9 mouse cellular contexts compared by ENCODE assay signal in genomic region chr1:185187135-185187785, GRCm38 (mm10). TPM values are rescaled to one million over a fixed set of nuclear protein-coding genes. Genes with fewer than 3 reads are reported as not detected.
DNase-seq lines count a peak whose midpoint lies in the region; ATAC-seq and TF ChIP-seq lines count a peak whose summit lies in the region.
"Had no signal": no experiment of that assay in that cellular context is flagged by ENCODE, and none has a peak within 500 bp of the region (broad histone marks: within the 10 kb centered on the region; RNA-seq: fewer than 3 reads in every experiment).

No protein-coding gene starts in this region.

- dilution Hi-C loops in CH12.LX (cut with MboI; ENCODE audit: extremely low pct_ligation_motif_present, extremely low pct_unique_long_range_greater_than_20kb, low sequenced_read_pairs) = no loop called here

- 62% methylated on average over 13 of the region's 13 CpGs for WGBS in heart, postnatal 0 days
- WGBS in hindbrain, embryonic 16.5 days = 67% methylated on average over 13 of the region's 13 CpGs
- WGBS in midbrain, embryonic 14.5 days = 67% methylated on average over 13 of the region's 13 CpGs

- peak; percentile 47 for TF ChIP-seq RAD21 in CH12.LX (IDR thresholded peaks at IDR 0.05; ENCODE audit: low read depth, low read length)

- no peaks in the 10 kb centered on the region for H3K9me3 ChIP-seq in heart, postnatal 0 days (replicated peaks; ENCODE audit: control insufficient read depth, low read length)
- no peaks in the 10 kb centered on the region for H3K9me3 ChIP-seq in CH12.LX (replicated peaks; ENCODE audit: low read length)
- H3K9me3 ChIP-seq in hindbrain, embryonic 16.5 days (ENCODE audit: control insufficient read depth, low read length) = no peaks in the 10 kb centered on the region
- H3K9me3 ChIP-seq in midbrain, embryonic 14.5 days (ENCODE audit: control insufficient read depth, low read length) = no peaks in the 10 kb centered on the region
- H3K9me3 ChIP-seq: neural tube, embryonic 12.5 days had no signal

- no peaks in the 10 kb centered on the region for H3K4me1 ChIP-seq in heart, postnatal 0 days (ENCODE audit: control insufficient read depth, insufficient read depth)
- peaks cover 0 to 2% of the 10 kb centered on the region in 2 experiments; a peak in 1 of 4 replicates for H3K4me1 ChIP-seq in CH12.LX (ENCODE audit: control insufficient read depth in 1 of 2, insufficient read depth in 2 of 2)
- peaks cover 8% of the 10 kb centered on the region for H3K4me1 ChIP-seq in hindbrain, embryonic 16.5 days (ENCODE audit: control insufficient read depth, insufficient read depth, low read depth, low read length)
- H3K4me1 ChIP-seq in midbrain, embryonic 14.5 days (ENCODE audit: control insufficient read depth, insufficient read depth, low read length) = 0 out of 2 replicates have a peak, but pooled peaks cover 3% of the 10 kb centered on the region
- H3K4me1 ChIP-seq: neural tube, embryonic 12.5 days had no signal

- no peaks in the 10 kb centered on the region for H3K79me2 ChIP-seq in CH12.LX (replicated peaks; ENCODE audit: control insufficient read depth, extremely low read depth, insufficient read depth, poor library complexity, severe bottlenecking)

- in situ Hi-C loops in CH12.LX (cut with MboI; ENCODE audit: low pct_ligation_motif_present, low pct_unique_long_range_greater_than_20kb, low sequenced_read_pairs) = loop anchor here (25.0 kb wide), 1 partner anchor 350 kb away; the partner anchor contains the start of gene Marc2

- H3K9ac ChIP-seq in heart, postnatal 0 days (replicated peaks; ENCODE audit: low read depth, low read length) = no peak overlapping the region
- no peak overlapping the region for H3K9ac ChIP-seq in CH12.LX (ENCODE audit: insufficient read depth, low read depth)
- H3K9ac ChIP-seq in hindbrain, embryonic 16.5 days (ENCODE audit: low read depth, low read length) = no peak overlapping the region
- H3K9ac ChIP-seq in midbrain, embryonic 14.5 days (replicated peaks; ENCODE audit: low read length) = no peak overlapping the region
- H3K9ac ChIP-seq: neural tube, embryonic 12.5 days had no signal

- no peak overlapping the region for H3K27ac ChIP-seq in heart, postnatal 0 days (ENCODE audit: low read depth)
- H3K27ac ChIP-seq in CH12.LX (ENCODE audit: insufficient read depth, low read depth) = no peak overlapping the region
- no peak overlapping the region for H3K27ac ChIP-seq in hindbrain, embryonic 16.5 days (ENCODE audit: low read depth, low read length)
- H3K27ac ChIP-seq in midbrain, embryonic 14.5 days (replicated peaks; ENCODE audit: low read depth, low read length) = no peak overlapping the region
- H3K27ac ChIP-seq: neural tube, embryonic 12.5 days had no signal

- H3K4me2 ChIP-seq in heart, postnatal 0 days (ENCODE audit: low read depth, low read length) = no peak overlapping the region
- H3K4me2 ChIP-seq in CH12.LX (ENCODE audit: insufficient read depth, low read depth, poor library complexity, severe bottlenecking) = no peak overlapping the region
- H3K4me2 ChIP-seq in hindbrain, embryonic 16.5 days (ENCODE audit: low read length) = no peak overlapping the region
- no peak overlapping the region for H3K4me2 ChIP-seq in midbrain, embryonic 14.5 days (ENCODE audit: low read length)
- H3K4me2 ChIP-seq: neural tube, embryonic 12.5 days had no signal

- intact Hi-C loops in heart, postnatal 36 days (cut with DNase I) = loop anchor here (10.0 kb wide), 1 partner anchor 152 kb away; no protein-coding TSS in a partner anchor
- intact Hi-C loops in gastrocnemius, postnatal 36 days (cut with DNase I) = no loop called here

- TF ChIP-seq CTCF in heart, postnatal 0 days (IDR thresholded peaks at IDR 0.05; ENCODE audit: low read depth) = peak; percentile 80
- peak; percentile 25 to 63; a peak in 2 of 4 replicates for TF ChIP-seq CTCF in CH12.LX (conservative IDR thresholded peaks at IDR 0.05 in 1 of 2, IDR thresholded peaks at IDR 0.05 in 1 of 2; ENCODE audit: low read depth in 2 of 2, low read length in 2 of 2)

- peak; percentile 63 for ATAC-seq in heart, postnatal 0 days (ENCODE audit: insufficient read depth, low read depth)
- peak; percentile 64 for ATAC-seq in hindbrain, embryonic 16.5 days
- peak; percentile 43; the same call in 1 of the 2 replicates for ATAC-seq in midbrain, embryonic 14.5 days (ENCODE audit: low FRiP score, low TSS enrichment)
- ATAC-seq in activated CD4-positive, CD25-positive, alpha-beta regulatory T cell, adult 4 months = no peak

- TF ChIP-seq POLR2A in CH12.LX (IDR thresholded peaks at IDR 0.05; ENCODE audit: low read depth, low read length) = no peak

- H3K27me3 ChIP-seq in heart, postnatal 0 days (ENCODE audit: control insufficient read depth, insufficient read depth, low read length) = no peaks in the 10 kb centered on the region
- H3K27me3 ChIP-seq in CH12.LX (replicated peaks) = no peaks in the 10 kb centered on the region
- no peaks in the 10 kb centered on the region for H3K27me3 ChIP-seq in hindbrain, embryonic 16.5 days (replicated peaks; ENCODE audit: control insufficient read depth, insufficient read depth, low read length)
- H3K27me3 ChIP-seq in midbrain, embryonic 14.5 days (ENCODE audit: control insufficient read depth, insufficient read depth, low read length) = no peaks in the 10 kb centered on the region
- H3K27me3 ChIP-seq: neural tube, embryonic 12.5 days had no signal

- H3K36me3 ChIP-seq in heart, postnatal 0 days (replicated peaks; ENCODE audit: control insufficient read depth, insufficient read depth, low read length) = no peaks in the 10 kb centered on the region
- no peaks in the 10 kb centered on the region for H3K36me3 ChIP-seq in CH12.LX (replicated peaks in 1 of 2; ENCODE audit: control insufficient read depth in 1 of 2, insufficient read depth in 1 of 2, low read length in 1 of 2)
- H3K36me3 ChIP-seq in hindbrain, embryonic 16.5 days (ENCODE audit: control insufficient read depth, insufficient read depth, low read length) = no peaks in the 10 kb centered on the region
- H3K36me3 ChIP-seq in midbrain, embryonic 14.5 days (ENCODE audit: control insufficient read depth, insufficient read depth, low read length) = no peaks in the 10 kb centered on the region
- H3K36me3 ChIP-seq: neural tube, embryonic 12.5 days had no signal

- no peak overlapping the region for H3K4me3 ChIP-seq in heart, postnatal 0 days (ENCODE audit: low read depth, low read length)
- no peak overlapping the region for H3K4me3 ChIP-seq in CH12.LX (replicated peaks in 1 of 3; ENCODE audit: low read depth in 2 of 3, low read length in 2 of 3, poor library complexity in 1 of 3)
- H3K4me3 ChIP-seq in hindbrain, embryonic 16.5 days (ENCODE audit: low read length) = no peak overlapping the region
- H3K4me3 ChIP-seq in midbrain, embryonic 14.5 days (replicated peaks; ENCODE audit: low read depth, low read length) = no peak overlapping the region
- H3K4me3 ChIP-seq: neural tube, embryonic 12.5 days had no signal

- no peak for TF ChIP-seq EP300 in heart, postnatal 0 days (IDR thresholded peaks at IDR 0.05; ENCODE audit: low read depth)
- TF ChIP-seq EP300 in CH12.LX (IDR thresholded peaks at IDR 0.05; ENCODE audit: low read length) = no peak

- peak; percentile 52 for DNase-seq in heart, postnatal 0 days (ENCODE audit: low spot score)
- DNase-seq in heart, postnatal 36 days = no peak
- DNase-seq in CH12.LX (ENCODE audit: extremely low read depth) (peak; percentile 23), ZHBTc4 (ENCODE audit: low read depth, low spot score) (peak; percentile 75)
- DNase-seq in midbrain, embryonic 14.5 days = peak; percentile 85
- DNase-seq in gastrocnemius, postnatal 36 days = no peak

TF ChIP-seq in CH12.LX, 34 proteins besides CTCF, POLR2A, EP300 and RAD21:
- TF ChIP-seq ZKSCAN1 (IDR thresholded peaks at IDR 0.05; ENCODE audit: borderline replicate concordance, low read depth, low read length) (no peak), ZC3H11A (IDR thresholded peaks at IDR 0.05; ENCODE audit: low read depth, low read length) (no peak), NRF1 (IDR thresholded peaks at IDR 0.05; ENCODE audit: low read depth, low read length) (peak; percentile 49; the same call in 1 of the 2 replicates), ELF1 (IDR thresholded peaks at IDR 0.05; ENCODE audit: low read depth, low read length) (no peak), SMC3 (IDR thresholded peaks at IDR 0.05; ENCODE audit: low read depth, low read length) (peak; percentile 37), MAX (IDR thresholded peaks at IDR 0.05; ENCODE audit: low read length) (peak; percentile 30; the same call in 1 of the 2 replicates), MYC (IDR thresholded peaks at IDR 0.05; ENCODE audit: low read depth, low read length) (0 out of 2 replicates have a peak, but pooled peaks have one; percentile 25), KAT2A (IDR thresholded peaks at IDR 0.05; ENCODE audit: insufficient replicate concordance, low read length) (no peak), ETS1 (conservative IDR thresholded peaks at IDR 0.05; ENCODE audit: low read depth, low read length) (no peak), ZNF384 (IDR thresholded peaks at IDR 0.05; ENCODE audit: low read depth, low read length) (no peak)

RNA-seq across cellular contexts. Expression of gene Rab3gap2, which starts 16.7 kb away (rescaled TPM):
- 15.5 and 18.6 TPM in 2 replicates for total RNA-seq in heart, postnatal 0 days (2014; rRNA removed; ENCODE audit: low replicate concordance)
- 9.5 and 11.1 TPM in 2 replicates for polyA plus RNA-seq in heart, postnatal 0 days (2015; fragmentation: Nextera tagmentation; extraction: Ambion mirVana)
- 10 to 100 TPM; 21.5 to 22.9 TPM for total RNA-seq in heart, postnatal 36 days (2021)
- total RNA-seq in CH12.LX (2012; rRNA removed) = 24.0 and 24.7 TPM in 2 replicates
- total RNA-seq in CH12.LX (2014; rRNA removed) = 22.1 and 22.7 TPM in 2 replicates
- 34.5 and 39.1 TPM in 2 replicates for polyA plus RNA-seq in CH12.LX (2012; ENCODE audit: insufficient read length, low read depth)
- polyA plus RNA-seq in hindbrain, embryonic 16.5 days (2015; fragmentation: Nextera tagmentation; extraction: Ambion mirVana) = 21.8 and 25.2 TPM in 2 replicates
- 20.6 and 26.5 TPM in 2 replicates for polyA plus RNA-seq in midbrain, embryonic 14.5 days (2014; fragmentation: Nextera tagmentation; extraction: Ambion mirVana)
- 10 to 100 TPM; 12.8 to 15.0 TPM for polyA plus RNA-seq in activated CD4-positive, CD25-positive, alpha-beta regulatory T cell, adult 4 months (2017; shearing (Covaris generic))
- 10 to 100 TPM; 14.7 to 17.1 TPM for total RNA-seq in gastrocnemius, postnatal 36 days (2021)

Comparison
In these comparisons a context has a peak if more than half of its experiments do, and no peak if none do; other contexts are left out.
1. DNase-seq: peak in heart, postnatal 0 days (single experiment), CH12.LX (single experiment), ZHBTc4 (single experiment) and midbrain, embryonic 14.5 days (single experiment); none in heart, postnatal 36 days (0 of 2) and gastrocnemius, postnatal 36 days (0 of 2).